Mouse (Mus musculus): ENCODE data around the gene Dmrt1. TPM values are rescaled to one million over a fixed set of nuclear protein-coding genes. Genes with fewer than 3 reads are reported as not detected.

Dmrt1 gene
- polyA plus RNA-seq, 1 experiment from 2014 or later: 0.10 TPM

DNA sequence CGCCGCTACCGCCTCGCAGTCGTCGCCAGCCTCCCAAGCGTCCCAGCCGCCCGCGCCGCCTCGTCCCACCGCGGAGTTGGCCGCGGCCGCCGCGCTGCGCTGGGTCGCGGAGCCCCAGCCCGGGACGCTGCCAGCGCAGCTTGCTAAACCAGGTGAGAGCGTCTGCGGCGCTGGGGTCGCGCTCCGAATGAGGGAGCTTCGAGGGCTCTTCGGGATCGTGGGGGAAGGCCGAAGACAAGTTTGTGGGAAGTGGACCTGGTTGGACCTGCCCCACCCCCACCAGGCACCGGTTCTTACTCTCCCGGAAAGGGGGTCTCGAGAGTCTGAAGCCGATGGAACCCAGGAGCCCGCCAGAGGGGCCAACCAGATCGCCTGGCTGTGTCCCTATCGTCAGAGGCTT, 105.7 kb downstream of the Dmrt1 start:
- H3K9me3 ChIP-seq: no peaks in the 10 kb centered on the region
- no peak overlapping the region for H3K27ac ChIP-seq

GRCm38 (mm10) chr19:25611876-25612805, 106.7 kb downstream of the Dmrt1 start:
- Histone ChIP-seq H3K36me3 (no peaks in the 10 kb centered on the region), H3K4me2 (no peak overlapping the region), H3K9me3 (no peaks in the 10 kb centered on the region), H3K9ac (no peak overlapping the region), H3K4me1 (peaks cover 22% of the 10 kb centered on the region), H3K27ac (no peak overlapping the region), H3K4me3 (no peak overlapping the region), H3K27me3 (peaks cover 97% of the 10 kb centered on the region)
- 15% methylated on average over 16 of the region's 16 CpGs for WGBS
- ATAC-seq (ENCODE audit: insufficient number of reproducible peaks, low FRiP score, low TSS enrichment, low read depth): no peak

More for the DNA sequence above, 105.7 kb downstream of the Dmrt1 start:
- no peak overlapping the region for H3K9ac ChIP-seq
- no peaks in the 10 kb centered on the region for H3K36me3 ChIP-seq
- peaks cover 97% of the 10 kb centered on the region for H3K27me3 ChIP-seq
- WGBS: under 1% methylated on average over 42 of the region's 42 CpGs
- H3K4me1 ChIP-seq: peaks cover 25% of the 10 kb centered on the region
- ATAC-seq (ENCODE audit: insufficient number of reproducible peaks, low FRiP score, low TSS enrichment, low read depth): no peak
- H3K4me2 ChIP-seq: peak overlapping the region; percentile 83
- H3K4me3 ChIP-seq: peak overlapping the region; percentile 38

DNA sequence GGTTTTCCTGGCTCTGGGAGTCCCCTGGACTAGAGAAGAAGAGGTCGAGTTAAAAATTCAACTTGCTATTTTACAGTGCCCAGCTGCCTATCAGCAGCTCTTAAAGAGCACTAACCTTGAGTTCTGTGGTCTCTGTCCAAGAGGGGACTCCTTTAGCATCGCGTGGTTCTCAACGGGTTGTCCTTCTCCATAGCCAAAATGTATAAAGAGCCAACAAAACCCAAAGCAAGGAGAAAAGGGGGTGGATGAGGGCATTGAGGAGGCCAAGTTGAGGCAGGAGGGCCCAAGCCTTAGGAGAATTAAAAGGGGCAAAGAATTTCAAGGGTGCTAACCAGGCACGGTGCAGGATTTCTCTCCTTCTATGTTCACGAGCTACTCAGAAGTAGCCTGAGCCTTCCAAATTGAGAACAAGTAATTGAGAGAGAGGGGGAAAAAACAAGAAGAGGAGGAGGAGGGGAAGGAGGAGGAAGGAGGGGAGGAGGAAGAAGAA, 107.4 kb downstream of the Dmrt1 start:
- Histone ChIP-seq H3K4me2 (no peak overlapping the region), H3K9me3 (no peaks in the 10 kb centered on the region), H3K4me3 (no peak overlapping the region), H3K4me1 (peaks cover 22% of the 10 kb centered on the region), H3K9ac (no peak overlapping the region), H3K36me3 (no peaks in the 10 kb centered on the region), H3K27ac (no peak overlapping the region), H3K27me3 (peaks cover 96% of the 10 kb centered on the region)
- WGBS: 16% methylated on average over 6 of the region's 6 CpGs
- no peak for ATAC-seq (ENCODE audit: insufficient number of reproducible peaks, low FRiP score, low TSS enrichment, low read depth)

GRCm38 (mm10) chr19:25613476-25614300, 108.3 kb downstream of the Dmrt1 start:
- no peak overlapping the region for H3K9ac ChIP-seq
- no peak for ATAC-seq (ENCODE audit: insufficient number of reproducible peaks, low FRiP score, low TSS enrichment, low read depth)
- no peak overlapping the region for H3K27ac ChIP-seq
- H3K4me2 ChIP-seq: no peak overlapping the region
- peaks cover 96% of the 10 kb centered on the region for H3K27me3 ChIP-seq
- H3K4me1 ChIP-seq: peaks cover 22% of the 10 kb centered on the region
- H3K4me3 ChIP-seq: no peak overlapping the region
- H3K9me3 ChIP-seq: no peaks in the 10 kb centered on the region
- 15% methylated on average over 13 of the region's 13 CpGs for WGBS
- H3K36me3 ChIP-seq: no peaks in the 10 kb centered on the region

DNA sequence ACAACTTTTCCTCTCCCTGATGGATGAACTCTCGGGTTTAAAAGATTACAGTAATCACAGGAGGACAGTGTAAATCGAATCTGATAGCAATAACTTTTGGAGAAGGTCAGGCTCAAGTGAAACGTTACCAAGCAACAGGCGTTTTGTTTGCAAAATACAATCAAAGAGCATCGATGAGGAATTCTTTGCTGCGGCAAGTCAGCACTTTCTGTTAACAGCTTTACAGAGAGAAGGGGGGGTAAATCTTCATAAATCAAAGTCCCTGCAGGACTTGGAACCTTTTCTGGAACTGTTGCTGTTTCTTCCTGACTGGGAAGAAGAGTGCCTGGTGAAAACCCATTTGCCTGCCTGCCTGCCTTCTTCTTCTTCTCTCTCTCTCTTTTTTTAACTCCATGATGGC, 110.5 kb downstream of the Dmrt1 start:
- Histone ChIP-seq H3K27me3 (peaks cover 93% of the 10 kb centered on the region), H3K27ac (no peak overlapping the region), H3K4me2 (no peak overlapping the region), H3K36me3 (no peaks in the 10 kb centered on the region), H3K4me1 (peaks cover 11% of the 10 kb centered on the region), H3K9me3 (no peaks in the 10 kb centered on the region), H3K9ac (no peak overlapping the region), H3K4me3 (no peak overlapping the region)
- no peak for ATAC-seq (ENCODE audit: insufficient number of reproducible peaks, low FRiP score, low TSS enrichment, low read depth)
- WGBS: 13% methylated on average over 6 of the region's 6 CpGs

GRCm38 (mm10) chr19:25622291-25623251, 117.2 kb downstream of the Dmrt1 start:
- H3K27me3 ChIP-seq: peaks cover 87% of the 10 kb centered on the region
- H3K4me3 ChIP-seq: peak overlapping the region; percentile 32
- H3K9me3 ChIP-seq: no peaks in the 10 kb centered on the region
- H3K9ac ChIP-seq: no peak overlapping the region
- no peak for ATAC-seq (ENCODE audit: insufficient number of reproducible peaks, low FRiP score, low TSS enrichment, low read depth)
- no peak overlapping the region for H3K27ac ChIP-seq
- 29% methylated on average over 54 of the region's 54 CpGs for WGBS
- no peaks in the 10 kb centered on the region for H3K36me3 ChIP-seq
- H3K4me2 ChIP-seq: peak overlapping the region; percentile 57
- peaks cover 9% of the 10 kb centered on the region for H3K4me1 ChIP-seq

DNA sequence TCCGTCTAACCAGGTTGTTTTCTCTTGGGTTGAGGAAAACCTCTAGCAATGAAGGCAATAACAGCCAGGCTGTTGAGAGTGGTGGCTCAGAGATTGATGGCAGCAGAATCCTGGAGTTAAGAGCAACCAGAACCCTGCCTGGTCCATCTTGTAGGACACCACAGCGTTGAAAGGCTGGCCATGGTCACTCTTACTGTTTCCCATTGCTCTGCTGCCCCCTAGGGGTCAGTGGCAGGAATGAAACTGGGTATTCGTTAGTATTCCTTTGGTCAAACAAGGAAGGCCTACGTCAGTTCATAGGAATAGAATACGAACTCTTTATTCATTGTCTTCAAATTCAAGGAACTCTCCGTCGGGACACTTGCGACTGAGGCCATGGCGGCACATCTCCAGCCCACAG, 123.1 kb downstream of the Dmrt1 start:
- Histone ChIP-seq H3K4me3 (no peak overlapping the region), H3K27ac (no peak overlapping the region), H3K9me3 (no peaks in the 10 kb centered on the region), H3K27me3 (peaks cover 53% of the 10 kb centered on the region), H3K9ac (no peak overlapping the region), H3K4me2 (no peak overlapping the region), H3K36me3 (no peaks in the 10 kb centered on the region), H3K4me1 (peaks cover 2% of the 10 kb centered on the region; the same call in 1 of the 2 replicates)
- ATAC-seq (ENCODE audit: insufficient number of reproducible peaks, low FRiP score, low TSS enrichment, low read depth): no peak
- 13% methylated on average over 9 of the region's 9 CpGs for WGBS

- Histone ChIP-seq H3K36me3 (no peaks in the 10 kb centered on the region), H3K9me3 (no peaks in the 10 kb centered on the region), H3K4me1 (no peaks in the 10 kb centered on the region), H3K4me2 (no peak overlapping the region), H3K4me3 (no peak overlapping the region), H3K9ac (no peak overlapping the region), H3K27ac (no peak overlapping the region), H3K27me3 (0 out of 2 replicates have a peak, but pooled peaks cover 3% of the 10 kb centered on the region)
- WGBS: 72% methylated on average over 5 of the region's 5 CpGs
- no peak for ATAC-seq (ENCODE audit: insufficient number of reproducible peaks, low FRiP score, low TSS enrichment, low read depth)
Observed at GRCm38 (mm10) chr19:25635119-25635518, 129.7 kb downstream of the Dmrt1 start.

GRCm38 (mm10) chr19:25635622-25636244, 130.3 kb downstream of the Dmrt1 start:
- Histone ChIP-seq H3K27me3 (0 out of 2 replicates have a peak, but pooled peaks cover 3% of the 10 kb centered on the region), H3K4me3 (peak overlapping the region; percentile 36), H3K27ac (no peak overlapping the region), H3K4me2 (peak overlapping the region; percentile 42), H3K4me1 (no peaks in the 10 kb centered on the region), H3K9ac (no peak overlapping the region), H3K9me3 (no peaks in the 10 kb centered on the region), H3K36me3 (no peaks in the 10 kb centered on the region)
- ATAC-seq (ENCODE audit: insufficient number of reproducible peaks, low FRiP score, low TSS enrichment, low read depth): no peak
- WGBS: 15% methylated on average over 22 of the region's 22 CpGs

DNA sequence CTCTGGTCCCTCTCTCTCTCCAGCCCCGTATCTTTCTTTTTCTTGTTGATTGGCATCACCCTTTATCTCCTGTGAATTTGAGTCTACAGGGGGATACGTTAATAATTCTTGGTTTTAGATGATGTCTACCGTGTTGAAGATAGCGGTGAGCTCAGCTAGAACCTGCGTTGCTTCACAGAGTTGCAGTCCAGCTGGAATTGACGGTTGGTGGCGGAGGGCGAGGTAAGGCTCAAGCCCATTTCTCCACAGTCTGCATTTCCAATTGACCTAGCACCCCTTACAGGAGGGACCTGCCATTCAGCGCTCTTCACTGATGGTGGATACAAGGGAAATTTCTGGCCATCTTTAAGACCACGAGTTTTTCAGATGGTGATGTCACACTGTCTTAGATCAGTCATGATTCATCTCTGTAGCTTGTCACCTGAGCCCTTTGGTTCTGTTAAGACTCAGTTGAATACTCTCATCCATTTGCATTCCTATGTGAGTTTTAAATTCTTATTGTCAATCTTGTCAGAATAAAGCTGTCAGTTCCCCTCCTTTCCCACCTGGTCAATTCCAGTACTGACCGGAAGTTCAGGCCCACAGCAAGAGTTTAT, 133.4 kb downstream of the Dmrt1 start:
- 0 out of 2 replicates have a peak, but pooled peaks cover 3% of the 10 kb centered on the region for H3K27me3 ChIP-seq
- no peak overlapping the region for H3K27ac ChIP-seq
- H3K36me3 ChIP-seq: no peaks in the 10 kb centered on the region
- no peak for ATAC-seq (ENCODE audit: insufficient number of reproducible peaks, low FRiP score, low TSS enrichment, low read depth)
- no peak overlapping the region for H3K4me3 ChIP-seq
- no peaks in the 10 kb centered on the region for H3K9me3 ChIP-seq
- H3K4me2 ChIP-seq: no peak overlapping the region
- H3K9ac ChIP-seq: no peak overlapping the region
- 77% methylated on average over 11 of the region's 11 CpGs for WGBS
- no peaks in the 10 kb centered on the region for H3K4me1 ChIP-seq

Measured in limb, embryonic 15.5 days (tissue).